Mouse (Mus musculus) kidney, embryonic 14.5 days (tissue): ENCODE results near the gene Vwf. TPM values are rescaled to one million over a fixed set of nuclear protein-coding genes. Genes with fewer than 3 reads are reported as not detected.

Experiments
- ATAC-seq: fragments of 200-750 bp; cut with Nextera tagmentation; 2 replicates; pipeline ENCODE4 v1.8.0; 2017; ENCODE audit warnings: moderate number of reproducible peaks, mild to moderate bottlenecking, moderate TSS enrichment, moderate library complexity; ENCODE audit not compliant: low FRiP score, low TSS enrichment
- H3K27ac ChIP-seq: fragments of 300-500 bp; sonication (generic); 2 replicates; pipeline ENCODE4 v1.5.1; 2014; ENCODE audit warnings: low read depth, mild to moderate bottlenecking, low read length, moderate library complexity, mixed read lengths
- H3K27me3 ChIP-seq: fragments of 300-500 bp; sonication (generic); 2 replicates; pipeline ENCODE4 v1.6.1; 2014; ENCODE audit warnings: mild to moderate bottlenecking, low read length; ENCODE audit not compliant: control insufficient read depth, insufficient read depth
- H3K36me3 ChIP-seq: fragments of 300-500 bp; sonication (generic); 2 replicates; pipeline ENCODE4 v1.6.1; 2014; ENCODE audit warnings: low read length, mixed read lengths; ENCODE audit not compliant: control insufficient read depth, insufficient read depth
- H3K4me1 ChIP-seq: fragments of 300-500 bp; sonication (generic); 2 replicates; pipeline ENCODE4 v1.6.1; 2014; ENCODE audit warnings: low read length, mixed read lengths; ENCODE audit not compliant: control insufficient read depth, insufficient read depth
- H3K4me2 ChIP-seq: fragments of 300-500 bp; sonication (generic); replicated peaks from 2 replicates; pipeline ENCODE4 v1.6.1; 2014; ENCODE audit warnings: low read depth, mild to moderate bottlenecking, low read length
- H3K4me3 ChIP-seq: fragments of 300-500 bp; sonication (generic); 2 replicates; pipeline ENCODE4 v1.5.1; 2014; ENCODE audit warnings: mild to moderate bottlenecking, low read length
- H3K9ac ChIP-seq: fragments of 300-500 bp; sonication (generic); 2 replicates; pipeline ENCODE4 v1.6.1; 2014; ENCODE audit warnings: low read depth, mild to moderate bottlenecking, low read length, moderate library complexity
- H3K9me3 ChIP-seq: fragments of 300-500 bp; sonication (generic); 2 replicates; pipeline ENCODE4 v1.6.1; 2016; ENCODE audit warnings: low read length; ENCODE audit not compliant: control insufficient read depth
- WGBS: fragments of 180-500 bp; shearing (Covaris S2); extraction: QIAGEN DNeasy Blood & Tissue Kit; methylation state at CpG from one replicate; pipeline ENCODE4 v1.1.7; 2014; 5-methylcytosine and 5-hydroxymethylcytosine counted together
- polyA plus RNA-seq: library from polyadenylated mRNA; unstranded; fragments of >200 nt; fragmentation: Nextera tagmentation; extraction: Ambion mirVana; gene quantifications from 2 replicates; pipeline ENCODE4 v1.2.1, GENCODE M21; 2014

The Vwf gene
- polyA plus RNA-seq, 1 experiment from 2014 or later: 5.2 TPM

- ATAC-seq: peak; percentile 62; the same call in 1 of the 2 replicates
- WGBS: 43% methylated on average over 14 of the region's 14 CpGs
- H3K27me3 ChIP-seq: no peaks in the 10 kb centered on the region
- no peak overlapping the region for H3K4me3 ChIP-seq
- H3K36me3 ChIP-seq: no peaks in the 10 kb centered on the region
- H3K27ac ChIP-seq: no peak overlapping the region
- H3K9ac ChIP-seq: no peak overlapping the region
- no peak overlapping the region for H3K4me2 ChIP-seq
- no peaks in the 10 kb centered on the region for H3K4me1 ChIP-seq
- no peaks in the 10 kb centered on the region for H3K9me3 ChIP-seq
These were observed 114.7 kb downstream of the Vwf start for GRCm38 (mm10) chr6:125661106-125661877.

GRCm38 (mm10) chr6:125663906-125664305 is 117.3 kb downstream of the Vwf start:
- no peaks in the 10 kb centered on the region for H3K9me3 ChIP-seq
- no peak overlapping the region for H3K9ac ChIP-seq
- no peak overlapping the region for H3K4me2 ChIP-seq
- 70% methylated on average over 2 of the region's 2 CpGs for WGBS
- no peaks in the 10 kb centered on the region for H3K27me3 ChIP-seq
- no peaks in the 10 kb centered on the region for H3K36me3 ChIP-seq
- H3K4me3 ChIP-seq: no peak overlapping the region
- ATAC-seq: no peak
- no peak overlapping the region for H3K27ac ChIP-seq
- H3K4me1 ChIP-seq: no peaks in the 10 kb centered on the region

DNA sequence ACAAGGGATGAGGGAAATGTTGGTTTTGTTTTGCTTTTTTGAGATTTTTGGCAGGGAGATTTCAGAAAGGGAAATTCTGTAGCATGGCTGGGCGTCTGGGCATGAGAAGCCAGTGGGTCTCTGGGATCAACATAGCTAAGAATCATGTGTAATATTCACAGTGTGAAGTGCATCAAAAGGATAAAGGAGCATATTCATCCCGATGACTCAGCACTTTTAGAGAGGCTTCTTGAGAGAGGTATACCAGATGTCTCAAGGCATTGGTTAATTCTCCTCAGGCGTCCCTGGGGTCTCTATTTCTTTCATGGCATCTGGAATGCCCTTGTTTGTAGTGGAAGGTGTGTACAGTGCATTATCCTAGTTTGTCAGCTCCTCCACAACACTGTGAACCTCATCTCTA is 125.3 kb downstream of the Vwf start:
- Histone ChIP-seq H3K27me3 (no peaks in the 10 kb centered on the region), H3K4me2 (no peak overlapping the region), H3K27ac (no peak overlapping the region), H3K9ac (no peak overlapping the region), H3K36me3 (no peaks in the 10 kb centered on the region), H3K4me3 (no peak overlapping the region), H3K4me1 (no peaks in the 10 kb centered on the region), H3K9me3 (no peaks in the 10 kb centered on the region)
- 86% methylated on average over 3 of the region's 3 CpGs for WGBS
- ATAC-seq: no peak

GRCm38 (mm10) chr6:125678492-125678891 is 131.9 kb downstream of the Vwf start:
- 77% methylated on average over 1 of the region's 1 CpGs for WGBS
- H3K4me1 ChIP-seq: 0 out of 2 replicates have a peak, but pooled peaks cover 6% of the 10 kb centered on the region
- H3K27me3 ChIP-seq: no peaks in the 10 kb centered on the region
- no peak overlapping the region for H3K9ac ChIP-seq
- no peak overlapping the region for H3K4me3 ChIP-seq
- no peaks in the 10 kb centered on the region for H3K9me3 ChIP-seq
- H3K36me3 ChIP-seq: no peaks in the 10 kb centered on the region
- no peak overlapping the region for H3K27ac ChIP-seq
- H3K4me2 ChIP-seq: no peak overlapping the region
- no peak for ATAC-seq

GRCm38 (mm10) chr6:125680613-125681012 is 134.0 kb downstream of the Vwf start:
- no peak overlapping the region for H3K4me3 ChIP-seq
- no peak overlapping the region for H3K9ac ChIP-seq
- H3K4me1 ChIP-seq: 0 out of 2 replicates have a peak, but pooled peaks cover 6% of the 10 kb centered on the region
- WGBS: 37% methylated on average over 11 of the region's 11 CpGs
- no peaks in the 10 kb centered on the region for H3K27me3 ChIP-seq
- no peak overlapping the region for H3K27ac ChIP-seq
- no peak for ATAC-seq
- H3K9me3 ChIP-seq: no peaks in the 10 kb centered on the region
- no peaks in the 10 kb centered on the region for H3K36me3 ChIP-seq
- H3K4me2 ChIP-seq: no peak overlapping the region

- H3K27me3 ChIP-seq: no peaks in the 10 kb centered on the region
- H3K4me2 ChIP-seq: no peak overlapping the region
- peaks cover 12% of the 10 kb centered on the region; the same call in 1 of the 2 replicates for H3K4me1 ChIP-seq
- ATAC-seq: no peak
- H3K36me3 ChIP-seq: no peaks in the 10 kb centered on the region
- H3K4me3 ChIP-seq: no peak overlapping the region
- no peaks in the 10 kb centered on the region for H3K9me3 ChIP-seq
- H3K27ac ChIP-seq: no peak overlapping the region
- no peak overlapping the region for H3K9ac ChIP-seq
These were observed 138.8 kb downstream of the Vwf start for GRCm38 (mm10) chr6:125685420-125685819.

DNA sequence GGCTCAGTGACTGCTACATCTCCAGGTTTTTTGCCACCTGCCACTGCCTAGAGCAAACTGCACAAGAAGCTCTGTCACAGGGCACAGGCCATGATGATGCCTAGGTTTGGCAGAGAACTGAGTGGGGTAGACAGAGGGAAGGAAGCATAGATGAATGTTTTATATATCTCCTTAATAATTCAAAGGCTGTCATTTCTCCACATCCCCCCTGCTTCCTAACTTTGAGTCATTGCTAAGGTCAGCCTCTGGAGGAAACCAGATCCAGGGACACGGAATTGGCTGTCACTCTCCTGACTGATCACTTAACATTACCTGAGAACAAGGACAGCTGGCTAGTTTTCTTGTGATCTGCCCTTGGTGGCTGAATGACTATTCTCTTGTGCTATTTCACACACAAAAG is 141.4 kb downstream of the Vwf start:
- 16% methylated on average over 1 of the region's 1 CpGs for WGBS
- H3K4me3 ChIP-seq: no peak overlapping the region
- H3K4me2 ChIP-seq: no peak overlapping the region
- no peaks in the 10 kb centered on the region for H3K36me3 ChIP-seq
- H3K27ac ChIP-seq: no peak overlapping the region
- no peaks in the 10 kb centered on the region for H3K27me3 ChIP-seq
- no peaks in the 10 kb centered on the region for H3K9me3 ChIP-seq
- H3K9ac ChIP-seq: no peak overlapping the region
- H3K4me1 ChIP-seq: peaks cover 11% of the 10 kb centered on the region; the same call in 1 of the 2 replicates
- no peak for ATAC-seq

DNA sequence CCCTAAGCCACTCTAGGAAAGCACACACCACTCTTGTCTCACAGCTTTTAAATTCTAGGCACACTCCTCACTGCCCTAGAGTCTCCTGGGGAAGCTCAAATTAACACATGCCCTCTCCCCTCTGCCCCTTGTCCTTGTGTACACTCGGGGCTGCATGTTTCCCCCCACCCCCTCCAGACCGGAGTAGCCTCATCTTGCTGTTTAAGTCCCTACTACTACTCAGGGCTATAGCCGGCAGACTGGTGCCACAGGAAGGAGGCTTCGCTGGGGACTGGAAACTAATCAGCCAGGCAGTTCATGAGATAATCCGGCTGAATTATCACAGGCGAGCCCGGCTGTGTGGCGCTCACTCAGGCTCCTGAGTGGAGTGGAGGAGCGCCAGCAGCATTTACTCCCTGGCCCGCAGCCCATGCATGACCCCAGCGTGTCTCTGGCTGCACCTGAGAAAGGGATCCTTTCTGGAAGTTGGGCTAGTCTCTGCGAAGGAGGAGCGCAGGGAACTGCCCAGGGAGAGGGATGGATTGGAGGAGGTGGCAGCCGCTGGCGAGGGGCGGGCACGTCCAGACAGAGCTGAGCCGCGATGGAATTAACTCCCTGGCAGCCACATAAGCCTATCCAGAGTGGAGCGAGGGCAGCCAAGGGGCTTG is 143.6 kb downstream of the Vwf start, which contains the start of gene Ano2:
Ano2 (plus strand) TSS at position 363 of the 647 bp plus-strand sequence.
- WGBS: 2% methylated on average over 20 of the region's 20 CpGs
- H3K36me3 ChIP-seq: no peaks in the 10 kb centered on the region
- no peak within 1 kb of the TSS for H3K27ac ChIP-seq
- peak; percentile 75; the same call in 1 of the 2 replicates for ATAC-seq
- no peak within 1 kb of the TSS for H3K9ac ChIP-seq
- H3K4me1 ChIP-seq: peaks cover 11% of the 10 kb centered on the region; the same call in 1 of the 2 replicates
- H3K4me2 ChIP-seq: peak within 1 kb of the TSS; percentile 50
- no peaks in the 10 kb centered on the region for H3K27me3 ChIP-seq
- peak within 1 kb of the TSS; percentile 28 for H3K4me3 ChIP-seq
- no peaks in the 10 kb centered on the region for H3K9me3 ChIP-seq

GRCm38 (mm10) chr6:125701146-125701545 is 154.6 kb downstream of the Vwf start:
- H3K4me3 ChIP-seq: no peak overlapping the region
- no peaks in the 10 kb centered on the region for H3K27me3 ChIP-seq
- H3K9ac ChIP-seq: no peak overlapping the region
- no peaks in the 10 kb centered on the region for H3K4me1 ChIP-seq
- no peak overlapping the region for H3K4me2 ChIP-seq
- 92% methylated on average over 2 of the region's 2 CpGs for WGBS
- ATAC-seq: no peak
- no peak overlapping the region for H3K27ac ChIP-seq
- H3K9me3 ChIP-seq: no peaks in the 10 kb centered on the region
- no peaks in the 10 kb centered on the region for H3K36me3 ChIP-seq
